In the genomic region with DNA sequence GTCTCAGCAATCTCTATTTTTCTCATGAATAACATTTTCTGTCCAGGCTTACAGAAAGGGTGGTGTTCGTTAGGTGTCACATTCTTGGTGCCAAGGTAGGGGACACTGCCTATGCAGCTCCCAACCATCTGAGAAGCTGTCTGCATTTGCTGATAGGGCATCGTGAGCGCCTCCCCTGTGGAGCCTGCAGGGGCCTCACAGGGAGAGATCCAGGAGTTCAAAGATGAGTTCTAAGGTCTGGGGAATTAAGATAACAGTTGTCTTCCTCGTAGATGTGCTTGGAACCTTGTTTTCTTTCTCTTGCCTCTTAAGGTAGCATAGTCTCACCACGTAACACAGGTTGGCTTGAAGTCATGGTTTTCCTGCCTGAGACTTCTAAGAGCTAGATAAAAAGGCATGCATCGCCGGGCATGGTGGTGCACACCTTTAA, we compare ENCODE assay signal across 9 mouse cellular contexts. TPM values are rescaled to one million over a fixed set of nuclear protein-coding genes. Genes with fewer than 3 reads are reported as not detected.
DNase-seq lines count a peak whose midpoint lies in the region; ATAC-seq and TF ChIP-seq lines count a peak whose summit lies in the region.
"Had no signal": no experiment of that assay in that cellular context is flagged by ENCODE, and none has a peak within 500 bp of the region (broad histone marks: within the 10 kb centered on the region; RNA-seq: fewer than 3 reads in every experiment).

No protein-coding gene starts in this region.

- H3K79me2 ChIP-seq in liver, adult 2 months (ENCODE audit: control insufficient read depth, insufficient read depth, low read length) = no peaks in the 10 kb centered on the region

- no peaks in the 10 kb centered on the region for H3K36me3 ChIP-seq in lung, embryonic 14.5 days (ENCODE audit: insufficient read depth)
- no peaks in the 10 kb centered on the region for H3K36me3 ChIP-seq in liver, adult 2 months (ENCODE audit: control insufficient read depth, insufficient read depth, low read length)

- H3K4me1 ChIP-seq in lung, embryonic 14.5 days (ENCODE audit: insufficient read depth) = no peaks in the 10 kb centered on the region
- H3K4me1 ChIP-seq in lung, adult 2 months (ENCODE audit: control insufficient read depth, insufficient read depth, low read length) = peaks cover 8% of the 10 kb centered on the region; the same call in 1 of the 2 replicates
- peaks cover 6% of the 10 kb centered on the region for H3K4me1 ChIP-seq in liver, adult 2 months (ENCODE audit: control insufficient read depth, insufficient read depth, low read length)

- no peak overlapping the region for H3K4me3 ChIP-seq in lung, embryonic 14.5 days (ENCODE audit: low read depth, low read length)
- H3K4me3 ChIP-seq in lung, adult 2 months (replicated peaks; ENCODE audit: extremely low read depth, low read depth, low read length) = no peak overlapping the region
- no peak overlapping the region for H3K4me3 ChIP-seq in liver, adult 2 months (ENCODE audit: insufficient read depth, low read depth, low read length)

- no peak for TF ChIP-seq POLR2A in lung, adult 2 months (IDR thresholded peaks at IDR 0.05; ENCODE audit: borderline replicate concordance, extremely low read depth, low read depth, low read length)
- TF ChIP-seq POLR2A in liver, adult 2 months (IDR thresholded peaks at IDR 0.05; ENCODE audit: extremely low read depth, insufficient read depth, low read length) = no peak

- H3K4me2 ChIP-seq in lung, embryonic 14.5 days = no peak overlapping the region

- H3K9me3 ChIP-seq in lung, embryonic 14.5 days (ENCODE audit: low read depth, low read length) = no peaks in the 10 kb centered on the region

- H3K9ac ChIP-seq in lung, embryonic 14.5 days = no peak overlapping the region
- H3K9ac ChIP-seq in liver, adult 2 months (ENCODE audit: low read depth, low read length) = peak overlapping the region; percentile 27; the same call in 1 of the 2 replicates

- TF ChIP-seq CTCF in lung, embryonic 14.5 days (IDR thresholded peaks at IDR 0.05; ENCODE audit: low read depth) = no peak
- no peak for TF ChIP-seq CTCF in lung, adult 2 months (IDR thresholded peaks at IDR 0.05; ENCODE audit: insufficient read depth, low read length)
- TF ChIP-seq CTCF in liver, adult 2 months (IDR thresholded peaks at IDR 0.05; ENCODE audit: low read depth, low read length) = no peak

- peak; percentile 81 for ATAC-seq in lung, embryonic 14.5 days (ENCODE audit: insufficient read depth)
- ATAC-seq in common myeloid progenitor, adult 5-6 weeks (replicated peaks; ENCODE audit: low read depth, poor library complexity, severe bottlenecking) = peak; percentile 75

- peak overlapping the region; percentile 26 for H3K27ac ChIP-seq in lung, embryonic 14.5 days (ENCODE audit: low read depth)
- H3K27ac ChIP-seq in liver, adult 2 months (replicated peaks; ENCODE audit: insufficient read depth, low read depth, low read length) = peak overlapping the region; percentile 37

- H3K27me3 ChIP-seq in lung, embryonic 14.5 days (ENCODE audit: insufficient read depth, low read length) = no peaks in the 10 kb centered on the region
- H3K27me3 ChIP-seq in liver, adult 2 months (ENCODE audit: control insufficient read depth, insufficient read depth, low read length) = no peaks in the 10 kb centered on the region

- no peak for DNase-seq in lung, embryonic 14.5 days
- no peak for DNase-seq in lung, adult 2 months
- no peak for DNase-seq in liver, adult 2 months (ENCODE audit: extremely low read depth, low read depth, low spot score)
- DNase-seq in spleen, postnatal 14 days (ENCODE audit: low spot score in 2 of 2) = peak; percentile 50 to 57
- DNase-seq in layer of hippocampus, adult 9-10 months (ENCODE audit: low spot score) = no peak
- DNase-seq in cerebellum, postnatal 36 days = no peak
- no peak for DNase-seq in left cerebral cortex, adult 9 months (ENCODE audit: low spot score in 2 of 2)

- 62% methylated on average over 7 of the region's 7 CpGs for WGBS in lung, embryonic 14.5 days
- 65% methylated on average over 7 of the region's 7 CpGs for WGBS in lung, adult 2 months
- WGBS in liver, adult 2 months = 64% methylated on average over 7 of the region's 7 CpGs

RNA-seq across cellular contexts. Expression of gene Il10rb, which starts 35.9 kb away (rescaled TPM):
- polyA plus RNA-seq in lung, embryonic 14.5 days (2014; fragmentation: Nextera tagmentation; extraction: Ambion mirVana) = 32.8 and 36.4 TPM in 2 replicates
- polyA plus RNA-seq in lung, adult 2 months (2012; rRNA removed) = 46.5 and 53.1 TPM in 2 replicates
- total RNA-seq in common myeloid progenitor, adult 5-6 weeks (2017) = 34.8 and 53.2 TPM in 2 replicates
- 7.3 and 9.5 TPM in 2 replicates for total RNA-seq in liver, adult 2 months (2014; rRNA removed)
- polyA plus RNA-seq in liver, adult 2 months (2012; rRNA removed) = 5.0 and 5.1 TPM in 2 replicates

RNA-seq across cellular contexts. Expression of gene Ifnar1, which starts 43.2 kb away (rescaled TPM):
- 73.3 and 73.6 TPM in 2 replicates for polyA plus RNA-seq in lung, embryonic 14.5 days (2014; fragmentation: Nextera tagmentation; extraction: Ambion mirVana)
- 25.0 and 29.7 TPM in 2 replicates for polyA plus RNA-seq in lung, adult 2 months (2012; rRNA removed)
- 34.6 and 43.3 TPM in 2 replicates for total RNA-seq in common myeloid progenitor, adult 5-6 weeks (2017)
- 26.4 and 28.3 TPM in 2 replicates for total RNA-seq in liver, adult 2 months (2014; rRNA removed)
- polyA plus RNA-seq in liver, adult 2 months (2012; rRNA removed) = 11.9 and 14.0 TPM in 2 replicates

RNA-seq across cellular contexts. Expression of gene Gm21970, which starts 50.3 kb away (rescaled TPM):
- polyA plus RNA-seq in lung, embryonic 14.5 days (2014; fragmentation: Nextera tagmentation; extraction: Ambion mirVana) = 0.47 TPM in 1 of 2 replicates, not detected in the other
- not detected in 2 replicates for polyA plus RNA-seq in lung, adult 2 months (2012; rRNA removed)
- not detected in 2 replicates for total RNA-seq in common myeloid progenitor, adult 5-6 weeks (2017)
- 0.83 TPM in 1 of 2 replicates, not detected in the other for total RNA-seq in liver, adult 2 months (2014; rRNA removed)
- not detected in 2 replicates for polyA plus RNA-seq in liver, adult 2 months (2012; rRNA removed)
- total RNA-seq: left cerebral cortex, postnatal 4 days had no signal

Comparison
In these comparisons a context has a peak if more than half of its experiments do, and no peak if none do; other contexts are left out.
1. DNase-seq: peak in spleen, postnatal 14 days (2 of 2); none in lung, embryonic 14.5 days (single experiment), lung, adult 2 months (single experiment), liver, adult 2 months (single experiment), layer of hippocampus, adult 9-10 months (single experiment), cerebellum, postnatal 36 days (0 of 2) and left cerebral cortex, adult 9 months (0 of 2).